Mouse (Mus musculus): ENCODE data around the gene Ulk4. TPM values are rescaled to one million over a fixed set of nuclear protein-coding genes. Genes with fewer than 3 reads are reported as not detected.

Ulk4 gene
- polyA plus RNA-seq, 1 experiment, result 14.9 TPM

GRCm38 (mm10) chr9:121065383-121065978, 211.5 kb downstream of the Ulk4 start:
- 83% methylated on average over 10 of the region's 10 CpGs for WGBS
- H3K4me1 ChIP-seq (ENCODE audit: control insufficient read depth, insufficient read depth, low read length), result no peaks in the 10 kb centered on the region

GRCm38 (mm10) chr9:121064606-121065355, 212.2 kb downstream of the Ulk4 start:
- TF ChIP-seq CTCF (IDR thresholded peaks at IDR 0.05; ENCODE audit: insufficient read depth, low read length) (no peak), POLR2A (IDR thresholded peaks at IDR 0.05; ENCODE audit: borderline replicate concordance, extremely low read depth, low read depth, low read length) (no peak)
- 77% methylated on average over 14 of the region's 14 CpGs for WGBS
- Histone ChIP-seq H3K4me1 (ENCODE audit: control insufficient read depth, insufficient read depth, low read length) (no peaks in the 10 kb centered on the region), H3K4me3 (replicated peaks; ENCODE audit: extremely low read depth, low read depth, low read length) (no peak overlapping the region)
- no peak for DNase-seq

More at GRCm38 (mm10) chr9:121065383-121065978, 211.5 kb downstream of the Ulk4 start:
- DNase-seq, result no peak
- TF ChIP-seq CTCF (IDR thresholded peaks at IDR 0.05; ENCODE audit: insufficient read depth, low read length) (no peak), POLR2A (IDR thresholded peaks at IDR 0.05; ENCODE audit: borderline replicate concordance, extremely low read depth, low read depth, low read length) (no peak)
- no peak overlapping the region for H3K4me3 ChIP-seq (replicated peaks; ENCODE audit: extremely low read depth, low read depth, low read length)

- whole genome bisulfite sequencing, result 59% methylated on average over 3 of the region's 3 CpGs
- H3K4me3 ChIP-seq (replicated peaks; ENCODE audit: extremely low read depth, low read depth, low read length), result no peak overlapping the region
- no peaks in the 10 kb centered on the region for H3K4me1 ChIP-seq (ENCODE audit: control insufficient read depth, insufficient read depth, low read length)
- no peak for DNase-seq
- TF ChIP-seq POLR2A (IDR thresholded peaks at IDR 0.05; ENCODE audit: borderline replicate concordance, extremely low read depth, low read depth, low read length), result no peak
- no peak for TF ChIP-seq CTCF (IDR thresholded peaks at IDR 0.05; ENCODE audit: insufficient read depth, low read length)
Observed at GRCm38 (mm10) chr9:121062671-121063070, 214.3 kb downstream of the Ulk4 start.

- 54% methylated on average over 12 of the region's 12 CpGs for WGBS
- Histone ChIP-seq H3K4me3 (replicated peaks; ENCODE audit: extremely low read depth, low read depth, low read length) (no peak overlapping the region), H3K4me1 (ENCODE audit: control insufficient read depth, insufficient read depth, low read length) (no peaks in the 10 kb centered on the region)
- DNase-seq, result no peak
- TF ChIP-seq CTCF (IDR thresholded peaks at IDR 0.05; ENCODE audit: insufficient read depth, low read length), result no peak
- TF ChIP-seq POLR2A (IDR thresholded peaks at IDR 0.05; ENCODE audit: borderline replicate concordance, extremely low read depth, low read depth, low read length), result no peak
Observed at GRCm38 (mm10) chr9:121061820-121062623, 215.0 kb downstream of the Ulk4 start.

GRCm38 (mm10) chr9:121060331-121060730, 216.7 kb downstream of the Ulk4 start:
- H3K4me3 ChIP-seq (replicated peaks; ENCODE audit: extremely low read depth, low read depth, low read length), result no peak overlapping the region
- WGBS, result 86% methylated on average over 8 of the region's 8 CpGs
- DNase-seq, result no peak
- H3K4me1 ChIP-seq (ENCODE audit: control insufficient read depth, insufficient read depth, low read length), result no peaks in the 10 kb centered on the region
- no peak for TF ChIP-seq POLR2A (IDR thresholded peaks at IDR 0.05; ENCODE audit: borderline replicate concordance, extremely low read depth, low read depth, low read length)
- TF ChIP-seq CTCF (IDR thresholded peaks at IDR 0.05; ENCODE audit: insufficient read depth, low read length), result no peak

GRCm38 (mm10) chr9:121059286-121059685, 217.7 kb downstream of the Ulk4 start:
- DNase-seq, result no peak
- 95% methylated on average over 3 of the region's 3 CpGs for WGBS

GRCm38 (mm10) chr9:121058538-121058937, 218.5 kb downstream of the Ulk4 start:
- WGBS, result 69% methylated on average over 8 of the region's 8 CpGs
- Histone ChIP-seq H3K4me1 (ENCODE audit: control insufficient read depth, insufficient read depth, low read length) (no peaks in the 10 kb centered on the region), H3K4me3 (replicated peaks; ENCODE audit: extremely low read depth, low read depth, low read length) (peak overlapping the region; percentile 36)
- no peak for TF ChIP-seq CTCF (IDR thresholded peaks at IDR 0.05; ENCODE audit: insufficient read depth, low read length)
- TF ChIP-seq POLR2A (IDR thresholded peaks at IDR 0.05; ENCODE audit: borderline replicate concordance, extremely low read depth, low read depth, low read length), result no peak
- DNase-seq, result no peak

More at GRCm38 (mm10) chr9:121059286-121059685, 217.7 kb downstream of the Ulk4 start:
- H3K4me1 ChIP-seq (ENCODE audit: control insufficient read depth, insufficient read depth, low read length), result no peaks in the 10 kb centered on the region
- H3K4me3 ChIP-seq (replicated peaks; ENCODE audit: extremely low read depth, low read depth, low read length), result no peak overlapping the region
- TF ChIP-seq POLR2A (IDR thresholded peaks at IDR 0.05; ENCODE audit: borderline replicate concordance, extremely low read depth, low read depth, low read length), result no peak
- TF ChIP-seq CTCF (IDR thresholded peaks at IDR 0.05; ENCODE audit: insufficient read depth, low read length), result peak; percentile 31; the same call in 1 of the 2 replicates

GRCm38 (mm10) chr9:121058116-121058515, 218.9 kb downstream of the Ulk4 start:
- DNase-seq, result peak; percentile 15
- no peak for TF ChIP-seq CTCF (IDR thresholded peaks at IDR 0.05; ENCODE audit: insufficient read depth, low read length)
- TF ChIP-seq POLR2A (IDR thresholded peaks at IDR 0.05; ENCODE audit: borderline replicate concordance, extremely low read depth, low read depth, low read length), result peak; percentile 36; the same call in 1 of the 2 replicates
- WGBS, result 53% methylated on average over 7 of the region's 7 CpGs
- Histone ChIP-seq H3K4me3 (replicated peaks; ENCODE audit: extremely low read depth, low read depth, low read length) (peak overlapping the region; percentile 36), H3K4me1 (ENCODE audit: control insufficient read depth, insufficient read depth, low read length) (no peaks in the 10 kb centered on the region)

- H3K4me3 ChIP-seq (replicated peaks; ENCODE audit: extremely low read depth, low read depth, low read length), result no peak overlapping the region
- no peak for DNase-seq
- H3K4me1 ChIP-seq (ENCODE audit: control insufficient read depth, insufficient read depth, low read length), result no peaks in the 10 kb centered on the region
- TF ChIP-seq POLR2A (IDR thresholded peaks at IDR 0.05; ENCODE audit: borderline replicate concordance, extremely low read depth, low read depth, low read length) (no peak), CTCF (IDR thresholded peaks at IDR 0.05; ENCODE audit: insufficient read depth, low read length) (no peak)
- 38% methylated on average over 9 of the region's 9 CpGs for WGBS
Observed at GRCm38 (mm10) chr9:121057401-121057800, 219.6 kb downstream of the Ulk4 start.

Data from lung, adult 2 months (tissue).